Mouse (Mus musculus) monocyte, adult 2 months (primary cell): ENCODE data around the gene Xrcc4.
"Not testable (repeated sequence)": the region's sequence is repeated elsewhere in the genome, so short reads cannot be mapped to it uniquely, and the experiment has no call there.

Source experiments
- DNase-seq, 2 experiments: peaks; one replicate each; pipeline ENCODE4 v3.0.0; 2022; ENCODE audit warnings: low spot score in 2 of 2, low read depth in 1 of 2

Gene Xrcc4

GRCm38 (mm10) chr13:89827838-89828237 lies 261.6 kb downstream of the Xrcc4 start:
- no peak for DNase-seq

GRCm38 (mm10) chr13:89814543-89814942 lies 274.9 kb downstream of the Xrcc4 start:
- DNase-seq: no peak

- no peak for DNase-seq
Observed at GRCm38 (mm10) chr13:89812169-89812568, 277.2 kb downstream of the Xrcc4 start.

- DNase-seq: no peak
Observed at GRCm38 (mm10) chr13:89809024-89809423, 280.4 kb downstream of the Xrcc4 start.

- DNase-seq: no peak
Observed at GRCm38 (mm10) chr13:89801901-89802300, 287.5 kb downstream of the Xrcc4 start.

GRCm38 (mm10) chr13:89797721-89798120 lies 291.7 kb downstream of the Xrcc4 start:
- no peak for DNase-seq

- DNase-seq: no peak
Observed at GRCm38 (mm10) chr13:89791475-89791874, 297.9 kb downstream of the Xrcc4 start.

GRCm38 (mm10) chr13:89782886-89783285 lies 306.5 kb downstream of the Xrcc4 start:
- DNase-seq: no peak

GRCm38 (mm10) chr13:89780276-89780675 lies 309.1 kb downstream of the Xrcc4 start:
- DNase-seq: no peak

GRCm38 (mm10) chr13:89779208-89779911 lies 310.0 kb downstream of the Xrcc4 start:
- no peak for DNase-seq

- DNase-seq: no peak
Observed at GRCm38 (mm10) chr13:89777764-89778163, 311.6 kb downstream of the Xrcc4 start.

GRCm38 (mm10) chr13:89777146-89777545 lies 312.3 kb downstream of the Xrcc4 start:
- no peak for DNase-seq

- no peak for DNase-seq
Observed at GRCm38 (mm10) chr13:89766551-89766950, 322.9 kb downstream of the Xrcc4 start.

GRCm38 (mm10) chr13:89765966-89766365 lies 323.4 kb downstream of the Xrcc4 start:
- peak in 1 of 2 experiments; percentile 3 for DNase-seq

- no peak for DNase-seq
Observed at GRCm38 (mm10) chr13:89762339-89762738, 327.1 kb downstream of the Xrcc4 start.

- no peak for DNase-seq
Observed at GRCm38 (mm10) chr13:89756347-89756746, 333.1 kb downstream of the Xrcc4 start.

- DNase-seq: not testable (repeated sequence)
Observed at GRCm38 (mm10) chr13:89750562-89750961, 338.8 kb downstream of the Xrcc4 start.

GRCm38 (mm10) chr13:89743201-89743600 lies 346.2 kb downstream of the Xrcc4 start:
- DNase-seq: no peak

GRCm38 (mm10) chr13:89742686-89743200 lies 346.7 kb downstream of the Xrcc4 start:
- DNase-seq: no peak

GRCm38 (mm10) chr13:89741766-89742685 lies 347.4 kb downstream of the Xrcc4 start, which contains the start of gene Vcan:
Vcan (minus strand) TSS chr13:89742509.
- DNase-seq: no peak

GRCm38 (mm10) chr13:89741116-89741551 lies 348.3 kb downstream of the Xrcc4 start:
- DNase-seq: no peak
